Mouse (Mus musculus) kidney, postnatal 0 days (tissue): ENCODE results near the gene Aloxe3. TPM values are rescaled to one million over a fixed set of nuclear protein-coding genes. Genes with fewer than 3 reads are reported as not detected.

Experiments
- ATAC-seq: fragments of 200-750 bp; cut with Nextera tagmentation; replicated peaks from 2 replicates; pipeline ENCODE4 v1.8.0; 2017; ENCODE audit warnings: low read depth, moderate number of reproducible peaks, moderate TSS enrichment, moderate library complexity; ENCODE audit not compliant: low FRiP score
- DNase-seq: peaks from one replicate; pipeline ENCODE4 v3.0.0-alpha.2; 2016; ENCODE audit warnings: low spot score
- H3K27ac ChIP-seq: fragments of 300-500 bp; sonication (generic); 2 replicates; pipeline ENCODE4 v1.5.1; 2014; ENCODE audit warnings: mild to moderate bottlenecking
- H3K27me3 ChIP-seq: fragments of 300-500 bp; sonication (generic); 2 replicates; pipeline ENCODE4 v1.6.1; 2014; ENCODE audit warnings: low read length, mixed read lengths; ENCODE audit not compliant: insufficient read depth
- H3K36me3 ChIP-seq: fragments of 300-500 bp; sonication (generic); 2 replicates; pipeline ENCODE4 v1.6.1; 2014; ENCODE audit warnings: low read length, mixed read lengths; ENCODE audit not compliant: insufficient read depth
- H3K4me1 ChIP-seq: fragments of 300-500 bp; sonication (generic); replicated peaks from 2 replicates; pipeline ENCODE4 v1.6.1; 2014; ENCODE audit warnings: antibody characterized with exemption, low read length, mixed read lengths; ENCODE audit not compliant: insufficient read depth
- H3K4me2 ChIP-seq: fragments of 300-500 bp; sonication (generic); 2 replicates; pipeline ENCODE4 v1.6.1; 2014; ENCODE audit warnings: mild to moderate bottlenecking, low read length, moderate library complexity, mixed read lengths
- H3K4me3 ChIP-seq: fragments of 300-500 bp; sonication (generic); replicated peaks from 2 replicates; pipeline ENCODE4 v1.5.1; 2014; ENCODE audit warnings: low read depth, low read length
- H3K9ac ChIP-seq: fragments of 300-500 bp; sonication (generic); 2 replicates; pipeline ENCODE4 v1.6.1; 2014; ENCODE audit warnings: low read depth, low read length
- H3K9me3 ChIP-seq: fragments of 300-500 bp; sonication (generic); replicated peaks from 2 replicates; pipeline ENCODE4 v1.6.1; 2016; ENCODE audit warnings: low read length, inconsistent platforms, mixed read lengths
- CTCF ChIP-seq: IDR thresholded peaks from 2 replicates; pipeline ENCODE4 v1.5.1; 2016; ENCODE audit warnings: antibody characterized with exemption, low read depth, mild to moderate bottlenecking, moderate library complexity
- WGBS: fragments of 180-500 bp; shearing (Covaris S2); extraction: QIAGEN DNeasy Blood & Tissue Kit; methylation state at CpG from one replicate; pipeline ENCODE4 v1.1.7; 2014; 5-methylcytosine and 5-hydroxymethylcytosine counted together
- polyA plus RNA-seq: library from polyadenylated mRNA; unstranded; fragments of >200 nt; fragmentation: Nextera tagmentation; extraction: Ambion mirVana; gene quantifications from 2 replicates; pipeline ENCODE4 v1.2.1, GENCODE M21; 2015

The Aloxe3 gene
- polyA plus RNA-seq, 1 experiment from 2014 or later: 0.54 TPM

DNA sequence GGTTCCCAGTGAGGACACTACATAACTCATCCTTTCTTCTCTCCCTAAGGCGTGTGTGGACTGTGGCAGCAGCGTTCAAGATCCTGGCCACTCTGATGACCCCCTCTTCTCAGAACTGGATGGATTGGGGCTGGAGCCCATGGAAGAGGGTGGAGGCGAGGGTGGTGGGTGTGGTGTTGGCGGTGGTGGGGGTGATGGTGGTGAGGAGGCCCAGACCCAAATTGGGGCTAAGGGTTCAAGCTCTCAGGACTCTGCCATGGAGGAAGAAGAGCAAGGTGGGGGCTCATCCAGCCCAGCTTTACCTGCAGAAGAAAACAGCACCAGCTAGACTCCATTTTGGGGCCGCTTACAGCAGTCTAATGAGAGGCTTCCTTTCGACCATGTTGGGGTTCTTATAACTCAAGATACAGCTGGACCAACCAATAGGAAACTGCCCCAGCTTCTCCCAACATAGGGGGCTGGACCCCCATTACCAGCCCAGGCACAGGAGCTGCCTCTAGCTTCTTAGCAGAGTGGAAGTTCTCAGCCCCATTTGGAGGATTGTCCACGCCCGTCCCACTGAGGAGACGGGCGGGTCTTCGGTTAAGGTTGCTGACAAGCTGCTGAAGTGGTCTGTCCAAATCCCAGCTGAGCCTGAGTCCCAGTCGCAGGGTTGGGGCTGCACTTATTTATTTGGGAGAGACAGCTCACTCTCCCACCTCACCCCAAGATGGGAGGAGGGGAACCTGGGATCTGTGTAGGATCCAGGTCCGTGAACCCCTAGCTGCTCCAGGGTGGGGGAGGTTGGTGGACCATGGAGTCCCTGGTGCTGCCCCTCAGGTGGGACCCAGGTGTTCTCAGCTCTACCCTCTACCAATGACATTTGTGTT, 16.4 kb upstream of the Aloxe3 start:
- Histone ChIP-seq H3K4me1 (peaks cover 4% of the 10 kb centered on the region; the same call in 1 of the 2 replicates), H3K27me3 (no peaks in the 10 kb centered on the region), H3K9me3 (no peaks in the 10 kb centered on the region), H3K9ac (no peak overlapping the region), H3K36me3 (peaks cover 51% of the 10 kb centered on the region), H3K27ac (no peak overlapping the region), H3K4me2 (no peak overlapping the region), H3K4me3 (no peak overlapping the region)
- no peak for TF ChIP-seq CTCF
- no peak for ATAC-seq
- 84% methylated on average over 13 of the region's 13 CpGs for WGBS
- DNase-seq: no peak

DNA sequence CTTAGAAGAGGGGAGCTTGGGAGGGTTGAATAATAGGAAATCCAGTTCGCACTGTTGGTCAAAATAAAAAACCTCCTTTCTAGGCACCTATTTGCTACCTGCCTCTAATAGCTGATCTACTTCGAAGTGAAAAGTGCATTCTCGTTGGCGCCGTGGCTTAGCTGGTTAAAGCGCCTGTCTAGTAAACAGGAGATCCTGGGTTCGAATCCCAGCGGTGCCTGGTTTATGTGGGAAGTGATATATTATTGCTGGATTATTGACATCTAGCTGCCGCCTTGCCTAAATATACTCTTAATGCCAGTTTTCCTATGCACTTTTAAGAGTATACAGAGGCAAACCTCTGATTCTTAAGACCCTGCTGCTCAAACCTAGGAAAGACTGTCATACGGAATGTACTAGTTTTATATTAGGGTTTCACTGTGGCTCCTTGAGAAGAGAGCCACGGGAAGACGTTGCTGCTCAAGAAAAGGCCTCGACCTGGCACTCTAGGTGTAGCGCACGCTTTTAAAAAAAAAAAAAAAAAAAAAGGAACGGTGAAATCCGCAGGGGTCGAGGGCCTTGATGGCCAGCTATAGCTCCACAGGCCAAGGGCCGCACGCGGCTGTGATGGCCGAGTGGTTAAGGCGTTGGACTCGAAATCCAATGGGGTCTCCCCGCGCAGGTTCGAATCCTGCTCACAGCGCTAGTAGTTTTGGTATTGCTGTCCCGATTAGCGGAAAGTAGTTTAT, 15.2 kb upstream of the Aloxe3 start:
- Histone ChIP-seq H3K9ac (no peak overlapping the region), H3K27ac (no peak overlapping the region)

DNA sequence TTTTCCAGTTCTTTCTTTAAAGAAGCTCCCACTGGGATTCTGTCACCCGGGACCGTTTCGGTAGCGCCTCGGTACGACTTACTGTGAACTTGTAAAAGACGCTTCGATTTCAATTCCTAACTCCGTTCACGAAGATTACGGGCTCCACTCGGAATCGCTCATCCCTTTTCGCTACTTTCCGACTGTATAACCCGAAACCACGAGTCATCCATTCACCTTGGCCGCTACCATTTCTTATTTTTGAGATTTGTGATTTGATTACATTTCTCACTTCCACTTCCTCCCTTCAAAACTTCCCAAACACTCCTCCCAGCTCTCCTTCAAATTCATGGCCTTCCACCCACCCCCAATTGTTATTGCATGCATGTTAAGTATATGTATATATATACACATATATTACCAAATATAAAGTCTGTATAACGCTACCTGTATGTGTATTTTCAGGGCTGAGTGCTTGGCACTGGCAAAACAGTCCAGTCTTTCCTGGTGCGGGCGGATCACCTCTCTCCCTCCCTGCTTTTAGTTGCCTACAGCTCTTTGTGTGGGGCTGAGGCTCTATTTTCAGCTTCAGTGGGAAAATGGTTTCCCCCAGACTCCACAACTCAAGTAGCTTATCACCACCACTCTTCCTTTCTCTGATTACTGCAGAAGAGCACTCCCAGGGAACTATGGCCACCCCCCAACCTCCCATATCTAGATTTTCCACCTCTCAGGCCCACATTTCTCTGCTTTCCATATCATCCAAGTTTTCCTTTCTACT, 14.5 kb upstream of the Aloxe3 start:
- Histone ChIP-seq H3K27me3 (no peaks in the 10 kb centered on the region), H3K27ac (no peak overlapping the region), H3K4me3 (peak overlapping the region; percentile 48), H3K9ac (no peak overlapping the region), H3K4me1 (peaks cover 4% of the 10 kb centered on the region; the same call in 1 of the 2 replicates), H3K9me3 (no peaks in the 10 kb centered on the region), H3K4me2 (peak overlapping the region; percentile 57), H3K36me3 (peaks cover 31% of the 10 kb centered on the region)
- WGBS: 8% methylated on average over 21 of the region's 21 CpGs
- no peak for DNase-seq
- TF ChIP-seq CTCF: no peak
- no peak for ATAC-seq

More for the DNA sequence above, 15.2 kb upstream of the Aloxe3 start:
- Histone ChIP-seq H3K36me3 (peaks cover 39% of the 10 kb centered on the region), H3K4me1 (peaks cover 4% of the 10 kb centered on the region; the same call in 1 of the 2 replicates), H3K4me2 (peak overlapping the region; percentile 57), H3K27me3 (no peaks in the 10 kb centered on the region), H3K4me3 (peak overlapping the region; percentile 48), H3K9me3 (no peaks in the 10 kb centered on the region)
- DNase-seq (peak; percentile 86), ATAC-seq (peak; percentile 51; the same call in 1 of the 2 replicates)
- no peak for TF ChIP-seq CTCF
- WGBS: 2% methylated on average over 30 of the region's 30 CpGs

DNA sequence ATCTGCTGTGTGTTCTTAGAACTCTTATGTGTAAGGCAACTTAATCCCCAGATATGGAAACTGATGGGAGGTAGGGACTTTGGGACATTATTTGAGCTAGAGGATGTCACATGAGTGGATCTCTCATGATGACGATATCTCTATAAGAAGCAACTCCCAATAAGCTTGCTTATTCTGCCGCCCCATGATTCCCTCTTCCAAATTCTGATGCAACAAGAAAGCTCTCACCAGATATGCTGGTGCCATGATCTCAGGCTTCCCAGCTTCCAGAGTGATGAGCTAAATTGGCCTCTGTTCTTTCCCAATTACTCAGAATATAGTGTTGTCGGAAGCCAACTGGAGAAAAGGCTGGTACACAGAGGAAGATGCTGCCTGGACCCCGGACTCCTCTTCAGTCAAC, 13.8 kb upstream of the Aloxe3 start:
- no peak overlapping the region for H3K27ac ChIP-seq
- H3K36me3 ChIP-seq: peaks cover 25% of the 10 kb centered on the region
- 62% methylated on average over 4 of the region's 4 CpGs for WGBS
- H3K4me1 ChIP-seq: peaks cover 4% of the 10 kb centered on the region; the same call in 1 of the 2 replicates
- DNase-seq: no peak
- no peak overlapping the region for H3K4me2 ChIP-seq
- no peak for ATAC-seq
- H3K9ac ChIP-seq: no peak overlapping the region
- H3K9me3 ChIP-seq: no peaks in the 10 kb centered on the region
- no peak overlapping the region for H3K4me3 ChIP-seq
- no peaks in the 10 kb centered on the region for H3K27me3 ChIP-seq
- no peak for TF ChIP-seq CTCF

DNA sequence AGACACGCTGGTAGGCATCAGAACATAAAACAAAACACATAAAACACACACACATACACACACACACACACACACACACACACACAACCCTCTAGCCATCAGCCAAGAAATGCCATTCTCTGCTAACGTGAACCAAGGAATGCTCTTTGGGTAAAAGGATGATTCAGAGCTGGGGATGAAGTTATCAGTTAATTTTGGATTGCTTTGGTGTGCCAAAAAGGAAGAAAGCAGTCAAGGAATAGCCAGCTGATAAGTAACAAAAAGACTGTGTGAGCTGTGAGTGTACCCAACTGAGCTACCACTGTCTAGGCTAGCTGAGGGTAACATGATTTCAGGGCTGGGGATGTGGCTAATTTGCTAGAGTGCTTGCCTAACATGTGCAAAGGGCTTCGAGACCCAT, 11.7 kb upstream of the Aloxe3 start:
- H3K4me2 ChIP-seq: no peak overlapping the region
- no peak for ATAC-seq
- DNase-seq: no peak
- H3K36me3 ChIP-seq: peaks cover 6% of the 10 kb centered on the region; the same call in 1 of the 2 replicates
- WGBS: 68% methylated on average over 3 of the region's 3 CpGs
- H3K27ac ChIP-seq: no peak overlapping the region
- H3K27me3 ChIP-seq: no peaks in the 10 kb centered on the region
- no peak overlapping the region for H3K9ac ChIP-seq
- H3K4me1 ChIP-seq: peaks cover 6% of the 10 kb centered on the region
- no peak overlapping the region for H3K4me3 ChIP-seq
- no peak for TF ChIP-seq CTCF
- no peaks in the 10 kb centered on the region for H3K9me3 ChIP-seq

DNA sequence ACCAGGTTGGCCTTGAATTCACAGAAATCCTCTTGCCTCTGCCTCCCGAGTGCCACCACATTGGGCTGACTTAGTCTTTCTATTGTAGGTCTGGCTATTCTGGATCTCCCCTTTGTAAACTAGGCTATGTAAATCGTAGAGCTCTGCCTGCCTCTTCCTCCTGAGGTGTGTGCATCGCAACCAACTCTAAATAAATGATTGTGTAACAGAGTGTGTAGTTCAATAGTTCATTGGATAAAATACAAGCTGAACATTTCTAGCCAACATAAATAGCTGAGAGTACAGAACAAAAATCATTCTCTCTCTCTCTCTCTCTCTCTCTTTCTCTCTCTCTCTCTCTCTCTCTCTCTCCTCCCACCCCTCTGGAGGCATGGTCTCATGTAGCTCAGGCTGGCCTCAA, 11.1 kb upstream of the Aloxe3 start:
- Histone ChIP-seq H3K27me3 (no peaks in the 10 kb centered on the region), H3K9ac (no peak overlapping the region), H3K4me1 (peaks cover 9% of the 10 kb centered on the region), H3K36me3 (no peaks in the 10 kb centered on the region), H3K9me3 (no peaks in the 10 kb centered on the region), H3K4me2 (no peak overlapping the region), H3K27ac (no peak overlapping the region), H3K4me3 (no peak overlapping the region)
- TF ChIP-seq CTCF: no peak
- DNase-seq: no peak
- 85% methylated on average over 3 of the region's 3 CpGs for WGBS
- no peak for ATAC-seq
